Mouse (Mus musculus) intestine, embryonic 14.5 days (tissue): ENCODE data around the gene Rcor1. TPM values are rescaled to one million over a fixed set of nuclear protein-coding genes. Genes with fewer than 3 reads are reported as not detected.

Experiments used
- ATAC-seq: fragments of 200-750 bp; cut with Nextera tagmentation; replicated peaks from 2 replicates; pipeline ENCODE4 v1.8.0; 2017; ENCODE audit warnings: low read depth, moderate number of reproducible peaks, moderate TSS enrichment, moderate library complexity; ENCODE audit not compliant: low FRiP score, low TSS enrichment
- DNase-seq: peaks from one replicate; pipeline ENCODE4 v3.0.0-alpha.2; 2018; ENCODE audit warnings: low spot score
- H3K27ac ChIP-seq: fragments of 300-500 bp; sonication (generic); 2 replicates; pipeline ENCODE4 v1.5.1; 2014; ENCODE audit warnings: low read depth, mild to moderate bottlenecking, control low read depth
- H3K27me3 ChIP-seq: fragments of 300-500 bp; sonication (generic); replicated peaks from 2 replicates; pipeline ENCODE4 v1.6.1; 2014; ENCODE audit warnings: low read length, control low read depth; ENCODE audit not compliant: control insufficient read depth, insufficient read depth
- H3K36me3 ChIP-seq: fragments of 300-500 bp; sonication (generic); 2 replicates; pipeline ENCODE4 v1.6.1; 2014; ENCODE audit warnings: low read length, control low read depth; ENCODE audit not compliant: control insufficient read depth, insufficient read depth
- H3K4me1 ChIP-seq: fragments of 300-500 bp; sonication (generic); replicated peaks from 2 replicates; pipeline ENCODE4 v1.6.1; 2014; ENCODE audit warnings: low read length, control low read depth, mixed read lengths; ENCODE audit not compliant: control insufficient read depth, insufficient read depth
- H3K4me2 ChIP-seq: fragments of 300-500 bp; sonication (generic); 2 replicates; pipeline ENCODE4 v1.6.1; 2014; ENCODE audit warnings: low read length
- H3K4me3 ChIP-seq: fragments of 300-500 bp; sonication (generic); 2 replicates; pipeline ENCODE4 v1.5.1; 2014; ENCODE audit warnings: low read depth, low read length, control low read depth, mixed read lengths
- H3K9ac ChIP-seq: fragments of 300-500 bp; sonication (generic); 2 replicates; pipeline ENCODE4 v1.6.1; 2014; ENCODE audit warnings: mild to moderate bottlenecking, low read length
- H3K9me3 ChIP-seq: fragments of 300-500 bp; sonication (generic); 2 replicates; pipeline ENCODE4 v1.6.1; 2016; ENCODE audit warnings: low read length, control low read depth; ENCODE audit not compliant: control insufficient read depth
- WGBS: fragments of 180-500 bp; shearing (Covaris S2); extraction: QIAGEN DNeasy Blood & Tissue Kit; methylation state at CpG from one replicate; pipeline ENCODE4 v1.1.7; 2014; 5-methylcytosine and 5-hydroxymethylcytosine counted together
- polyA plus RNA-seq: library from polyadenylated mRNA; unstranded; fragments of >200 nt; fragmentation: Nextera tagmentation; extraction: Ambion mirVana; gene quantifications from 2 replicates; pipeline ENCODE4 v1.2.1, GENCODE M21; 2014

Rcor1 gene
- polyA plus RNA-seq, 1 experiment from 2014 or later: 15.9 TPM

GRCm38 (mm10) chr12:111089145-111089544, 50.0 kb downstream of the Rcor1 start:
- H3K4me3 ChIP-seq: no peak overlapping the region
- no peaks in the 10 kb centered on the region for H3K9me3 ChIP-seq
- H3K27me3 ChIP-seq: no peaks in the 10 kb centered on the region
- DNase-seq (no peak), ATAC-seq (no peak)
- H3K4me1 ChIP-seq: no peaks in the 10 kb centered on the region
- no peak overlapping the region for H3K4me2 ChIP-seq
- H3K36me3 ChIP-seq: peaks cover 17% of the 10 kb centered on the region
- 71% methylated on average over 7 of the region's 7 CpGs for WGBS
- H3K27ac ChIP-seq: no peak overlapping the region
- H3K9ac ChIP-seq: no peak overlapping the region

DNA sequence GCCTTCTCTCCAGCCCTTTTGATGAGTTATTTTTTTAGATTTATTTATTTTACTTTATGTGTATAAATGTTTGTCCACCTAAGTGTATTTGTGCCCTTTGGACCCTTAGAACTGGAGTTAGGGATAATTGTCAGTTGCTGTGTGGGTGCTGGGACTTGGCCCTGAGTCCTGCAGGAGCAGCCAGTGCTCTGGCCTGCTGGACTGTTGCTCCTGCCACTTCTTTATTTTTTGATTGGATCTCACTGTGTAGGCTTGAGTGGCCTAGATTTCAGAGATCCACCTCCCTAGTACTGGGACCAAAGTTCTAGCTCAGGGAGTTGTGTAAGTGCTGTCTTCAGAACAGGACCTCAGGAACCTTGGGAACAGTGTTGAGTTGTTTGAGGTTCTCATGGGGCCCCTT, 51.6 kb downstream of the Rcor1 start:
- H3K27me3 ChIP-seq: no peaks in the 10 kb centered on the region
- no peak overlapping the region for H3K4me2 ChIP-seq
- DNase-seq (no peak), ATAC-seq (no peak)
- H3K4me1 ChIP-seq: no peaks in the 10 kb centered on the region
- H3K9me3 ChIP-seq: no peaks in the 10 kb centered on the region
- H3K27ac ChIP-seq: no peak overlapping the region
- peaks cover 13% of the 10 kb centered on the region; the same call in 1 of the 2 replicates for H3K36me3 ChIP-seq
- no peak overlapping the region for H3K4me3 ChIP-seq
- H3K9ac ChIP-seq: no peak overlapping the region

- no peaks in the 10 kb centered on the region for H3K4me1 ChIP-seq
- no peak overlapping the region for H3K9ac ChIP-seq
- no peak overlapping the region for H3K4me3 ChIP-seq
- ATAC-seq: no peak
- H3K4me2 ChIP-seq: no peak overlapping the region
- no peak for DNase-seq
- H3K27ac ChIP-seq: no peak overlapping the region
- H3K27me3 ChIP-seq: no peaks in the 10 kb centered on the region
- H3K36me3 ChIP-seq: peaks cover 15% of the 10 kb centered on the region
- H3K9me3 ChIP-seq: no peaks in the 10 kb centered on the region
- WGBS: 88% methylated on average over 10 of the region's 10 CpGs
Measured at GRCm38 (mm10) chr12:111091981-111092380, 52.8 kb downstream of the Rcor1 start.

GRCm38 (mm10) chr12:111094073-111094472, 54.9 kb downstream of the Rcor1 start:
- Histone ChIP-seq H3K27ac (no peak overlapping the region), H3K36me3 (peaks cover 24% of the 10 kb centered on the region), H3K4me3 (no peak overlapping the region), H3K9me3 (no peaks in the 10 kb centered on the region), H3K9ac (no peak overlapping the region), H3K4me2 (no peak overlapping the region), H3K4me1 (no peaks in the 10 kb centered on the region), H3K27me3 (no peaks in the 10 kb centered on the region)
- 69% methylated on average over 5 of the region's 5 CpGs for WGBS
- DNase-seq (no peak), ATAC-seq (no peak)

GRCm38 (mm10) chr12:111095086-111095485, 55.9 kb downstream of the Rcor1 start:
- H3K4me1 ChIP-seq: no peaks in the 10 kb centered on the region
- H3K27ac ChIP-seq: no peak overlapping the region
- WGBS: 92% methylated on average over 6 of the region's 6 CpGs
- no peaks in the 10 kb centered on the region for H3K27me3 ChIP-seq
- ATAC-seq (no peak), DNase-seq (no peak)
- H3K36me3 ChIP-seq: peaks cover 24% of the 10 kb centered on the region
- no peak overlapping the region for H3K9ac ChIP-seq
- H3K9me3 ChIP-seq: no peaks in the 10 kb centered on the region
- no peak overlapping the region for H3K4me2 ChIP-seq
- H3K4me3 ChIP-seq: no peak overlapping the region

DNA sequence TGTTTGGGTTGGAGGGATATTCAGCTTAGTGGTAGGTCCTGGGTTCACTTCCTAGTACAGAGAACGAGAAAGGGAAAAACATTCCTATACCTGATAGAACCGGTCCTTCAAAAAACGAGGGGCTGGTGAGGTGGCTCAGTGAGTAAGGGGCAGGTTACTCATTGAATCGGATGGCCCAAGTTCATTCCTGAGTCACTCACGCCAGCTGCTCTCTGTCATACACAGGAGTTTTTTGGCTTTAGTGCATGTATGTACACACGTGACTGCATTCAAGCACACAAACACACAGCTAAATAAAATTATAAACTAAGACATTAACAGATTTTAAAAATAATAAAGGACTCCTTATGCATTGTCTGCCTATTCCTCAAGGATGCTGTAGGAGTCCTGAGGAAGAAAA, 57.1 kb downstream of the Rcor1 start:
- Histone ChIP-seq H3K4me3 (no peak overlapping the region), H3K4me1 (no peaks in the 10 kb centered on the region), H3K27me3 (no peaks in the 10 kb centered on the region), H3K4me2 (no peak overlapping the region), H3K27ac (no peak overlapping the region), H3K36me3 (peaks cover 33% of the 10 kb centered on the region), H3K9ac (no peak overlapping the region), H3K9me3 (no peaks in the 10 kb centered on the region)
- 87% methylated on average over 6 of the region's 6 CpGs for WGBS
- ATAC-seq (no peak), DNase-seq (no peak)

DNA sequence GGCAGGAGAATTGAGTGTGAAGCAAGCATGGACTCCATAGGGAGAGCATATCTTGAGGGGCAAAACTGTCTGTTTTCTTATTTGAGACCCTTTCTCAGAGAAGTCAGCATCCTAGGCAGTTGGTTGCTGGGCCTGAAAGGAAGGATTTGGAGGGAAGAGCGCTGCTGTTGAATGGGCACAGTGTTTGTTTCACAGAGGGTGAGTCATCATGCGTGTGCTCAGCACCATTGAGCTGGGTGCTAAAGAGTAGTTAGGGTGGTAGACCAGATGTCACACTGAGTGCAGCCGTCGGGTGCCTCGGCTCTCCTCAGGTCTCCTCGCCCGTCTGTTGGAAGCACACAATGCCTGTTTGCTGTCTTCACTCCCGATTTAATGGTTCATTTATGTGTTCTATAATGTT, 57.9 kb downstream of the Rcor1 start:
- no peak for DNase-seq
- no peak overlapping the region for H3K4me3 ChIP-seq
- no peaks in the 10 kb centered on the region for H3K27me3 ChIP-seq
- H3K9me3 ChIP-seq: no peaks in the 10 kb centered on the region
- H3K4me1 ChIP-seq: no peaks in the 10 kb centered on the region
- H3K27ac ChIP-seq: no peak overlapping the region
- peaks cover 41% of the 10 kb centered on the region for H3K36me3 ChIP-seq
- no peak for ATAC-seq
- H3K4me2 ChIP-seq: no peak overlapping the region
- H3K9ac ChIP-seq: no peak overlapping the region
- WGBS: 94% methylated on average over 8 of the region's 8 CpGs

GRCm38 (mm10) chr12:111111176-111111575, 72.0 kb downstream of the Rcor1 start:
- Histone ChIP-seq H3K27ac (no peak overlapping the region), H3K9ac (no peak overlapping the region), H3K4me3 (no peak overlapping the region), H3K36me3 (peaks cover 89% of the 10 kb centered on the region), H3K27me3 (no peaks in the 10 kb centered on the region), H3K9me3 (no peaks in the 10 kb centered on the region), H3K4me2 (no peak overlapping the region), H3K4me1 (no peaks in the 10 kb centered on the region)
- ATAC-seq (no peak), DNase-seq (no peak)
- 93% methylated on average over 8 of the region's 8 CpGs for WGBS

GRCm38 (mm10) chr12:111114593-111114992, 75.4 kb downstream of the Rcor1 start:
- 93% methylated on average over 5 of the region's 5 CpGs for WGBS
- H3K36me3 ChIP-seq: peaks cover 86% of the 10 kb centered on the region
- H3K4me3 ChIP-seq: no peak overlapping the region
- no peak for ATAC-seq
- no peak for DNase-seq
- no peak overlapping the region for H3K4me2 ChIP-seq
- H3K27ac ChIP-seq: no peak overlapping the region
- H3K4me1 ChIP-seq: no peaks in the 10 kb centered on the region
- no peak overlapping the region for H3K9ac ChIP-seq
- H3K27me3 ChIP-seq: no peaks in the 10 kb centered on the region
- H3K9me3 ChIP-seq: no peaks in the 10 kb centered on the region
